Comparison of ENCODE assay signal across 9 mouse cellular contexts in genomic region chr4:43519551-43519950, GRCm38 (mm10). TPM values are rescaled to one million over a fixed set of nuclear protein-coding genes. Genes with fewer than 3 reads are reported as not detected.
A peak's percentile ranks its signal among the peaks of the same experiment; 100 is the strongest.
DNase-seq lines count a peak whose midpoint lies in the region; ATAC-seq lines count a peak whose summit lies in the region.
"Had no signal": no experiment of that assay in that cellular context is flagged by ENCODE, and none has a peak within 500 bp of the region (broad histone marks: within the 10 kb centered on the region; RNA-seq: fewer than 3 reads in every experiment).

No protein-coding gene starts in this region.

- H3K4me1 ChIP-seq in kidney, embryonic 15.5 days: peaks cover 60% of the 10 kb centered on the region
- peaks cover 54% of the 10 kb centered on the region for H3K4me1 ChIP-seq in forebrain, embryonic 10.5 days
- peaks cover 20% of the 10 kb centered on the region for H3K4me1 ChIP-seq in limb, embryonic 11.5 days (ENCODE audit: control insufficient read depth, insufficient read depth, low read length)
- H3K4me1 ChIP-seq in neural tube, embryonic 13.5 days (replicated peaks): peaks cover 33% of the 10 kb centered on the region

- no peak overlapping the region for H3K27ac ChIP-seq in kidney, embryonic 15.5 days
- H3K27ac ChIP-seq in forebrain, embryonic 10.5 days: no peak overlapping the region
- H3K27ac ChIP-seq in limb, embryonic 11.5 days (replicated peaks; ENCODE audit: low read depth, low read length): no peak overlapping the region
- no peak overlapping the region for H3K27ac ChIP-seq in neural tube, embryonic 13.5 days (replicated peaks)

- whole genome bisulfite sequencing in kidney, embryonic 15.5 days: 19% methylated on average over 10 of the region's 10 CpGs
- 12% methylated on average over 10 of the region's 10 CpGs for WGBS in forebrain, embryonic 10.5 days
- 15% methylated on average over 10 of the region's 10 CpGs for WGBS in limb, embryonic 11.5 days
- 17% methylated on average over 10 of the region's 10 CpGs for WGBS in neural tube, embryonic 13.5 days

- ATAC-seq in kidney, embryonic 15.5 days (replicated peaks; ENCODE audit: low FRiP score): no peak
- no peak for ATAC-seq in limb, embryonic 11.5 days (ENCODE audit: insufficient number of reproducible peaks, low FRiP score, low TSS enrichment, low read depth)
- no peak for ATAC-seq in neural tube, embryonic 13.5 days (ENCODE audit: low read depth)
- ATAC-seq in inflammation-experienced regulatory T-cells, adult 6 months: no peak

- H3K4me3 ChIP-seq in kidney, embryonic 15.5 days (replicated peaks): peak overlapping the region; percentile 27
- peak overlapping the region; percentile 33 for H3K4me3 ChIP-seq in forebrain, embryonic 10.5 days
- no peak overlapping the region for H3K4me3 ChIP-seq in limb, embryonic 11.5 days (ENCODE audit: low read depth, low read length)
- no peak overlapping the region; the same call in 1 of the 2 replicates for H3K4me3 ChIP-seq in neural tube, embryonic 13.5 days

- DNase-seq in kidney, adult 11 months: no peak
- DNase-seq in forebrain, embryonic 10.5 days (ENCODE audit: extremely low spot score, low spot score): no peak
- no peak for DNase-seq in limb, embryonic 11.5 days (ENCODE audit: low spot score)
- no peak for DNase-seq in gastrocnemius, postnatal 25 days
- no peak for DNase-seq in left cerebral cortex, adult 11 months (ENCODE audit: low spot score)

- peaks cover 35% of the 10 kb centered on the region for H3K27me3 ChIP-seq in kidney, embryonic 15.5 days
- H3K27me3 ChIP-seq in forebrain, embryonic 10.5 days (ENCODE audit: poor library complexity, severe bottlenecking): peaks cover 78% of the 10 kb centered on the region
- H3K27me3 ChIP-seq in limb, embryonic 11.5 days (ENCODE audit: control insufficient read depth, insufficient read depth, low read length): peaks cover 16% of the 10 kb centered on the region
- H3K27me3 ChIP-seq in neural tube, embryonic 13.5 days: peaks cover 52% of the 10 kb centered on the region

- peak overlapping the region; percentile 19; the same call in 1 of the 2 replicates for H3K9ac ChIP-seq in kidney, embryonic 15.5 days
- no peak overlapping the region for H3K9ac ChIP-seq in limb, embryonic 11.5 days (ENCODE audit: low read length)
- H3K9ac ChIP-seq in neural tube, embryonic 13.5 days: 0 out of 2 replicates have a peak overlapping the region, but pooled peaks have one; percentile 23

- peak overlapping the region; percentile 88 for H3K4me2 ChIP-seq in kidney, embryonic 15.5 days
- peak overlapping the region; percentile 37 for H3K4me2 ChIP-seq in limb, embryonic 11.5 days (ENCODE audit: low read depth, severe bottlenecking)
- peak overlapping the region; percentile 42 for H3K4me2 ChIP-seq in neural tube, embryonic 13.5 days

- H3K9me3 ChIP-seq in kidney, embryonic 15.5 days (replicated peaks): no peaks in the 10 kb centered on the region
- H3K9me3 ChIP-seq in forebrain, embryonic 10.5 days: no peaks in the 10 kb centered on the region
- H3K9me3 ChIP-seq in limb, embryonic 11.5 days (ENCODE audit: control insufficient read depth, low read length): no peaks in the 10 kb centered on the region
- no peaks in the 10 kb centered on the region for H3K9me3 ChIP-seq in neural tube, embryonic 13.5 days

- peaks cover 30% of the 10 kb centered on the region for H3K36me3 ChIP-seq in kidney, embryonic 15.5 days
- no peaks in the 10 kb centered on the region for H3K36me3 ChIP-seq in forebrain, embryonic 10.5 days (replicated peaks)
- no peaks in the 10 kb centered on the region for H3K36me3 ChIP-seq in limb, embryonic 11.5 days (ENCODE audit: control insufficient read depth, insufficient read depth, low read length)
- H3K36me3 ChIP-seq in neural tube, embryonic 13.5 days: no peaks in the 10 kb centered on the region

RNA-seq across cellular contexts. Expression of gene Tpm2, which starts 4.0 kb away (rescaled TPM):
- polyA plus RNA-seq in kidney, embryonic 15.5 days (2015; fragmentation: Nextera tagmentation; extraction: Ambion mirVana): 248 and 303 TPM in 2 replicates
- 40.0 and 42.6 TPM in 2 replicates for polyA plus RNA-seq in forebrain, embryonic 10.5 days (2016; fragmentation: Nextera tagmentation; extraction: Ambion mirVana)
- 104 and 110 TPM in 2 replicates for polyA plus RNA-seq in limb, embryonic 11.5 days (2014; fragmentation: Nextera tagmentation; extraction: Ambion mirVana)
- 29.0 and 77.1 TPM in 2 replicates for polyA plus RNA-seq in neural tube, embryonic 13.5 days (2015; fragmentation: Nextera tagmentation; extraction: Ambion mirVana)
- total RNA-seq in gastrocnemius, postnatal 25 days (2021): over 10,000 TPM in 1 of 2 experiments, 1,000 to 10,000 TPM in 1; 8,936 to 14,319 TPM
- not detected for polyA plus RNA-seq in inflammation-experienced regulatory T-cells, adult 6 months (2017; shearing (Covaris generic))

RNA-seq across cellular contexts. Expression of gene Car9, which starts 12.8 kb away (rescaled TPM):
- polyA plus RNA-seq in kidney, embryonic 15.5 days (2015; fragmentation: Nextera tagmentation; extraction: Ambion mirVana): 1.7 and 2.1 TPM in 2 replicates
- polyA plus RNA-seq in forebrain, embryonic 10.5 days (2016; fragmentation: Nextera tagmentation; extraction: Ambion mirVana): 0.60 and 1.1 TPM in 2 replicates
- 0.65 and 1.1 TPM in 2 replicates for polyA plus RNA-seq in limb, embryonic 11.5 days (2014; fragmentation: Nextera tagmentation; extraction: Ambion mirVana)
- polyA plus RNA-seq in neural tube, embryonic 13.5 days (2015; fragmentation: Nextera tagmentation; extraction: Ambion mirVana): 0.33 and 0.56 TPM in 2 replicates
- total RNA-seq in gastrocnemius, postnatal 25 days (2021): 1 to 10 TPM; 2.2 to 2.7 TPM
- under 1 TPM; 0.48 to 0.84 (median 0.79) TPM for polyA plus RNA-seq in inflammation-experienced regulatory T-cells, adult 6 months (2017; shearing (Covaris generic))

RNA-seq across cellular contexts. Expression of gene Arhgef39, which starts 20.1 kb away (rescaled TPM):
- polyA plus RNA-seq in kidney, embryonic 15.5 days (2015; fragmentation: Nextera tagmentation; extraction: Ambion mirVana): 40.8 and 45.3 TPM in 2 replicates
- 54.6 and 56.7 TPM in 2 replicates for polyA plus RNA-seq in forebrain, embryonic 10.5 days (2016; fragmentation: Nextera tagmentation; extraction: Ambion mirVana)
- polyA plus RNA-seq in limb, embryonic 11.5 days (2014; fragmentation: Nextera tagmentation; extraction: Ambion mirVana): 45.6 and 48.2 TPM in 2 replicates
- polyA plus RNA-seq in neural tube, embryonic 13.5 days (2015; fragmentation: Nextera tagmentation; extraction: Ambion mirVana): 10.0 and 10.4 TPM in 2 replicates
- total RNA-seq in gastrocnemius, postnatal 25 days (2021): under 1 TPM in 1 of 2 experiments, not detected in 1; 0.69 TPM
- polyA plus RNA-seq in inflammation-experienced regulatory T-cells, adult 6 months (2017; shearing (Covaris generic)): 10 to 100 TPM in 1 of 3 experiments, 1 to 10 TPM in 2; 5.1 to 10.3 (median 6.2) TPM

RNA-seq across cellular contexts. Expression of gene Ccdc107, which starts 26.9 kb away (rescaled TPM):
- 69.5 and 72.2 TPM in 2 replicates for polyA plus RNA-seq in kidney, embryonic 15.5 days (2015; fragmentation: Nextera tagmentation; extraction: Ambion mirVana)
- polyA plus RNA-seq in forebrain, embryonic 10.5 days (2016; fragmentation: Nextera tagmentation; extraction: Ambion mirVana): 42.2 and 43.9 TPM in 2 replicates
- polyA plus RNA-seq in limb, embryonic 11.5 days (2014; fragmentation: Nextera tagmentation; extraction: Ambion mirVana): 58.3 and 58.9 TPM in 2 replicates
- 65.5 and 73.1 TPM in 2 replicates for polyA plus RNA-seq in neural tube, embryonic 13.5 days (2015; fragmentation: Nextera tagmentation; extraction: Ambion mirVana)
- 10 to 100 TPM; 21.9 to 26.8 TPM for total RNA-seq in gastrocnemius, postnatal 25 days (2021)
- polyA plus RNA-seq in inflammation-experienced regulatory T-cells, adult 6 months (2017; shearing (Covaris generic)): 10 to 100 TPM; 36.5 to 72.9 (median 72.1) TPM

RNA-seq across cellular contexts. Expression of gene Sit1, which starts 36.0 kb away (rescaled TPM):
- polyA plus RNA-seq in kidney, embryonic 15.5 days (2015; fragmentation: Nextera tagmentation; extraction: Ambion mirVana): not detected in 2 replicates
- polyA plus RNA-seq in forebrain, embryonic 10.5 days (2016; fragmentation: Nextera tagmentation; extraction: Ambion mirVana): not detected in 2 replicates
- polyA plus RNA-seq in limb, embryonic 11.5 days (2014; fragmentation: Nextera tagmentation; extraction: Ambion mirVana): not detected in 2 replicates
- polyA plus RNA-seq in neural tube, embryonic 13.5 days (2015; fragmentation: Nextera tagmentation; extraction: Ambion mirVana): not detected in 2 replicates
- not detected for total RNA-seq in gastrocnemius, postnatal 25 days (2021)
- 100 to 1,000 TPM; 142 to 164 (median 156) TPM for polyA plus RNA-seq in inflammation-experienced regulatory T-cells, adult 6 months (2017; shearing (Covaris generic))
- total RNA-seq: layer of hippocampus, postnatal 36 days had no signal

Comparison
In these comparisons a context has a peak if more than half of its experiments do, and no peak if none do; other contexts are left out.
1. H3K4me2 ChIP-seq: peak in every context shown above with its lines; median percentile 88 in kidney, embryonic 15.5 days; 42 in neural tube, embryonic 13.5 days; 37 in limb, embryonic 11.5 days.
2. H3K4me3 ChIP-seq: peak in kidney, embryonic 15.5 days (single experiment) and forebrain, embryonic 10.5 days (single experiment); none in limb, embryonic 11.5 days (single experiment) and neural tube, embryonic 13.5 days (single experiment).
3. RNA of gene Tpm2, which starts 4.0 kb away (polyA plus RNA-seq): 248 to 303 TPM in kidney, embryonic 15.5 days, 104 to 110 TPM in limb, embryonic 11.5 days, 40.0 to 42.6 TPM in forebrain, embryonic 10.5 days and 29.0 to 77.1 TPM in neural tube, embryonic 13.5 days; not detected in inflammation-experienced regulatory T-cells, adult 6 months; every median in the first group is over 10 times any median in the second.